Mouse (Mus musculus) embryonic facial prominence, embryonic 10.5 days (tissue): ENCODE measurements around the gene AI854703. TPM values are rescaled to one million over a fixed set of nuclear protein-coding genes. Genes with fewer than 3 reads are reported as not detected.

ENCODE experiments used
- DNase-seq: peaks from one replicate; pipeline ENCODE4 v3.0.0-alpha.2; 2017; ENCODE audit warnings: low spot score
- H3K27ac ChIP-seq: fragments of 300-500 bp; sonication (generic); replicated peaks from 2 replicates; pipeline ENCODE4 v1.5.1; 2016; ENCODE audit warnings: mild to moderate bottlenecking
- H3K27me3 ChIP-seq: fragments of 300-500 bp; sonication (generic); replicated peaks from 2 replicates; pipeline ENCODE4 v1.6.1; 2016; ENCODE audit warnings: low read depth, mild to moderate bottlenecking; ENCODE audit not compliant: poor library complexity, severe bottlenecking
- H3K36me3 ChIP-seq: fragments of 300-500 bp; sonication (generic); replicated peaks from 2 replicates; pipeline ENCODE4 v1.6.1; 2016; ENCODE audit warnings: mild to moderate bottlenecking, moderate library complexity
- H3K4me1 ChIP-seq: fragments of 300-500 bp; sonication (generic); 2 replicates; pipeline ENCODE4 v1.6.1; 2016
- H3K4me3 ChIP-seq: fragments of 300-500 bp; sonication (generic); 2 replicates; pipeline ENCODE4 v1.5.1; 2016; ENCODE audit warnings: mild to moderate bottlenecking, moderate library complexity
- H3K9me3 ChIP-seq: fragments of 300-500 bp; sonication (generic); 2 replicates; pipeline ENCODE4 v1.6.1; 2016; ENCODE audit warnings: mild to moderate bottlenecking
- WGBS: fragments of 180-500 bp; shearing (Covaris S2); methylation state at CpG from one replicate; pipeline ENCODE4 v1.1.7; 2016; 5-methylcytosine and 5-hydroxymethylcytosine counted together
- polyA plus RNA-seq: library from polyadenylated mRNA; unstranded; fragments of >200 nt; fragmentation: Nextera tagmentation; extraction: Ambion mirVana; gene quantifications from 2 replicates; pipeline ENCODE4 v1.2.1, GENCODE M21; 2016

Gene AI854703
- polyA plus RNA-seq = 1.1 TPM in 2 replicates

- peaks cover 61% of the 10 kb centered on the region for H3K27me3 ChIP-seq
- peak within 1 kb of the TSS; percentile 52; the same call in 1 of the 2 replicates for H3K27ac ChIP-seq
- WGBS = 31% methylated on average over 8 of the region's 8 CpGs
- peaks cover 7% of the 10 kb centered on the region; the same call in 1 of the 2 replicates for H3K36me3 ChIP-seq
- DNase-seq = no peak
- peak within 1 kb of the TSS; percentile 60 for H3K4me3 ChIP-seq
- peaks cover 32% of the 10 kb centered on the region for H3K4me1 ChIP-seq
- no peaks in the 10 kb centered on the region for H3K9me3 ChIP-seq
These were observed at the start of gene AI854703 for GRCm38 (mm10) chr6:48626464-48626863. Gene AI854703 (plus strand): TSS chr6:48626764.

- Histone ChIP-seq H3K4me1 (peaks cover 13% of the 10 kb centered on the region), H3K36me3 (no peaks in the 10 kb centered on the region), H3K4me3 (no peak overlapping the region), H3K27ac (no peak overlapping the region), H3K27me3 (no peaks in the 10 kb centered on the region), H3K9me3 (no peaks in the 10 kb centered on the region)
- 71% methylated on average over 5 of the region's 5 CpGs for WGBS
- DNase-seq = no peak
These were observed 47.8 kb upstream of the AI854703 start for GRCm38 (mm10) chr6:48578736-48579135.

GRCm38 (mm10) chr6:48579215-48579648, 47.3 kb upstream of the AI854703 start:
- H3K27ac ChIP-seq = no peak overlapping the region
- no peaks in the 10 kb centered on the region for H3K9me3 ChIP-seq
- WGBS = 46% methylated on average over 5 of the region's 5 CpGs
- H3K4me1 ChIP-seq = peaks cover 9% of the 10 kb centered on the region
- DNase-seq = no peak
- no peak overlapping the region for H3K4me3 ChIP-seq
- no peaks in the 10 kb centered on the region for H3K36me3 ChIP-seq
- H3K27me3 ChIP-seq = no peaks in the 10 kb centered on the region

GRCm38 (mm10) chr6:48581257-48581656, 45.3 kb upstream of the AI854703 start:
- WGBS = 39% methylated on average over 3 of the region's 3 CpGs
- Histone ChIP-seq H3K27ac (no peak overlapping the region), H3K9me3 (no peaks in the 10 kb centered on the region), H3K36me3 (no peaks in the 10 kb centered on the region), H3K27me3 (no peaks in the 10 kb centered on the region), H3K4me3 (no peak overlapping the region), H3K4me1 (peaks cover 8% of the 10 kb centered on the region)
- no peak for DNase-seq

DNA sequence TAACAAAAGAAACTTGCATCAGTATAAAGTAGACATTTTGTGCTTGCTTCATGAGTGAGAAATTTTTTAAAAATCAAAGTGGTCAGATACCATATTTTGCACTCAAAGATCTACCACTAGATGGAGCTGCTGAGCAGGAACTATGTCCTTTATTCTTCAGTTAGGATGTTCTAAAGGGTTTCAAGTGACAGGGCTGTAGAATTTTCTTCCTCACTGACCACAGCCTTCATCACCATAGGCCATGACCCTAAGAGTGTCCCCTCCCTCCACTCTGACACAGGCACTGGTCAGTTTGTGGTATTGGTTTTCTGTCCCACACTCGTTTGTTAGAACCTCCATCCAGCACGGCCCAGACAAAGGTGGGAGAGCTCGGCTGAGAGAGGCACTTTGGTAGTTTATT, 44.5 kb upstream of the AI854703 start:
- peak; percentile 20 for DNase-seq

DNA sequence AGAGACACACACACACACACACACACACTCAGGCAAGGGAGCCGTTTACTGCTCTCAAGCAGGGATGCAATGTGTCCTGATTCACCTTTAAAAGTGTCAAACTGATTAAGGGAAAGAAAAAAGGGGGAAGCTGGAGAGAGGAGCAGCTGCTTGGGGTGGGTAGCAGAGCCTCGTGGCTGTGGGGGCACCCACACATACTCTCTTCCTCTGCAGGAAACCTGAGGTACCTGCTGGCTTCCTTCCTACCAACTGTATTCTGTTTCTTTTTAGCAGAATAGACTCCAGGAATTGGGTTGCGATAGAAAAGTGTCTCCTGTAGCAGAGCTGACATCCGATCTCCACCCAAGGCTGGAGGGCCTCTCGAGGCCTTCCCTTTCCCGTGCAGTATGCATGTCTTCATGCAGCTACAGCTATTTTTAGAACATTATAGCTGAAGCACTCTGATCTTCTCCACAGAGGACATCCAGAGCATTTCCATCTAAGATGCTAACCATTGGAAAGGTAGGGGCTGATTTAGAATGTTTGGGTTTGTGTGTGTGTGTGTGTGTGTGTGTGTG, 37.3 kb upstream of the AI854703 start, which contains the start of gene Gm45021:
Gene Gm45021 (plus strand): TSS at position 417 of the 557 bp plus-strand sequence.
- Histone ChIP-seq H3K4me1 (peaks cover 18% of the 10 kb centered on the region), H3K36me3 (no peaks in the 10 kb centered on the region), H3K4me3 (no peak within 1 kb of the TSS), H3K9me3 (no peaks in the 10 kb centered on the region), H3K27ac (no peak within 1 kb of the TSS), H3K27me3 (no peaks in the 10 kb centered on the region)
- DNase-seq = no peak
- WGBS = 54% methylated on average over 6 of the region's 6 CpGs

More for the DNA sequence above, 44.5 kb upstream of the AI854703 start:
- 76% methylated on average over 3 of the region's 3 CpGs for WGBS
- no peaks in the 10 kb centered on the region for H3K27me3 ChIP-seq
- H3K27ac ChIP-seq = peak overlapping the region; percentile 51; the same call in 1 of the 2 replicates
- peaks cover 8% of the 10 kb centered on the region for H3K4me1 ChIP-seq
- H3K36me3 ChIP-seq = no peaks in the 10 kb centered on the region
- no peak overlapping the region for H3K4me3 ChIP-seq
- H3K9me3 ChIP-seq = no peaks in the 10 kb centered on the region

- Histone ChIP-seq H3K4me1 (peaks cover 30% of the 10 kb centered on the region), H3K9me3 (peaks cover 10% of the 10 kb centered on the region), H3K4me3 (no peak overlapping the region), H3K36me3 (peaks cover 16% of the 10 kb centered on the region), H3K27ac (no peak overlapping the region), H3K27me3 (no peaks in the 10 kb centered on the region)
- WGBS = 92% methylated on average over 3 of the region's 3 CpGs
- DNase-seq = no peak
These were observed 35.2 kb upstream of the AI854703 start for GRCm38 (mm10) chr6:48591221-48591845.

GRCm38 (mm10) chr6:48591871-48592270, 34.7 kb upstream of the AI854703 start:
- Histone ChIP-seq H3K4me3 (no peak overlapping the region), H3K27ac (no peak overlapping the region), H3K4me1 (peaks cover 30% of the 10 kb centered on the region), H3K27me3 (no peaks in the 10 kb centered on the region), H3K36me3 (peaks cover 21% of the 10 kb centered on the region), H3K9me3 (peaks cover 16% of the 10 kb centered on the region)
- DNase-seq = no peak
- 91% methylated on average over 6 of the region's 6 CpGs for WGBS

DNA sequence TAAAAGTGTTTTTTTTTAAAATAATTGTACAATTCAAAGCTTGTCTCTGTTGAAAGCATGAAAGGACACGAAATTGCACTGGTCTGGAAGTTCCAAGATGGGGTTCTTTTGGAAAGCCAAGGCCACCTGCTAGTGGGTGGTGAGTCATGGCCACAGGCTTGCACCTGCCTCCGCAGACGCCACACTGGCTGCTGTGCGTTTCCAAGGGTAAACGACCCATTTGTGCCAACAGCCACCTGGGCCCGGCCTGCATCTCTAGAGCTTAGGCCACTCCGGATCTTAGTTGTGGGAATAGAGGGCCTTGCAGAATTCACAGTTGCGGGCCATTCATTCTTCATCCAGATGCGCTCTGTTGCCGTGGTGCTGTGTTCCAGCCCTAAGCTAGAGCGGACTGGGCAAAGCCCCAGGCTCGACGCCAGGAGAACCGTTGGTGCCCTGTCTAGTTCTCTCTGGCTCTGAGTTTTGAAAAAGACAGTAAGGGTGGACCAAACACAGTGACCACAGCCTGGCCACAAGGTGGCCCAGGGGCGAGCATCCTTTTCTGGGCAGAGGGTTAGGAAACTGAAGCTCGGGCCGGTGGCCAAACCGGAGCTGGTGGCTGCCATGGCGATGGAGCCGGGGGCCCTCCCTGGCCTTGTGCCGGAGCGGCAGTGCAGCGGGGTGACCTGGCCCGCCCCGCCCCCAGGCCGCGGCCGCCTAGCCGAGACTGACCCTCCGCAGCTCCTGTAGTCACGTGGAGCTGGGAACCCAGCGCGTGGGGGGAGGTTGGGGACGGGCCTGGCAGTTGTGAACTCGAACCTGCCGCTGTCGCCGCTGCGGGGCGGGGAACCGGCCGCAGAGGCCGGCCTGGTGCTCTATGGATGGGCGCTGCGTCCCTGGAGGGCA, 33.2 kb upstream of the AI854703 start, which contains the start of the genes Repin1 and Gm44965:
Gene Repin1 (plus strand): TSS at position 726 of the 885 bp plus-strand sequence.
Gene Gm44965 (plus strand): TSS at position 784 of the 885 bp plus-strand sequence.
- 6% methylated on average over 45 of the region's 45 CpGs for WGBS
- peak within 1 kb of the TSS; percentile 90 for H3K4me3 ChIP-seq
- H3K4me1 ChIP-seq = peaks cover 30% of the 10 kb centered on the region
- H3K36me3 ChIP-seq = peaks cover 37% of the 10 kb centered on the region
- H3K9me3 ChIP-seq = peaks cover 30% of the 10 kb centered on the region
- H3K27me3 ChIP-seq = no peaks in the 10 kb centered on the region
- DNase-seq = peak; percentile 95
- peak within 1 kb of the TSS; percentile 95 for H3K27ac ChIP-seq

DNA sequence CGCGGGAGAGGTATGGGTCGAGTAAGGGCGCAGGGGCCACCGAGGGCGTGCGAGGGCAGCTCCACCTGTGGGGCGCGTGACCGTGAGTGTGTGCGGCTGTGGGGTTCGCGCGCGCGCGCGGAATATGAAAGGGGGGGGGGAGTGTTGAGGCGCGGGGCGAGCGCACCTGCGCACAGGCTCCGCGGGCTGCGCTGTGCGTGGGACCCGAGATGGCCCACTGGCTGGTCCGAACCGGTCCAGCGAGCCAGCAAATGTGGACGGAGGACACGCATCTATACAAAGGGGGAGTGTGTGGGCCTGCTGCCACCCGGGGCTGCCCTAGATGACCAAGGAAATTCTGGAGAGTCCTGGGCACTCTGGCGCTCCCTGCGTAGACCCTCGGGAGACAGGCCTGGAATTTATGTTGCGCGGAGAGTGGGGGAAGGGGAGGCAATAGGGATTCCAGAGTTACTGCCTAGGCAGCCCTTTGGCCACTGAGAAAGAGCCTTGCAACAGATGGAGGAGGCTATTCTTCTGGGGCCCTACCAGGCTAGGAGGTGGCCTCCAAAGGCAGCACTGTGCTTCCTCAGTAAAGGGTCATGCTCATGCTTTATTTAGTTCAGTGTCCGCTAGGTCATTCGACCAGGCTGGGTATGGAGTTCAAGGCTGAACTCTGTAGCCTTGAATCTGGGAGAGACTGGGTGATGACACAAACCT, 32.4 kb upstream of the AI854703 start:
- H3K4me1 ChIP-seq = peaks cover 26% of the 10 kb centered on the region
- H3K4me3 ChIP-seq = peak overlapping the region; percentile 90
- H3K27me3 ChIP-seq = no peaks in the 10 kb centered on the region
- H3K27ac ChIP-seq = peak overlapping the region; percentile 95
- peak; percentile 73 for DNase-seq
- peaks cover 45% of the 10 kb centered on the region for H3K36me3 ChIP-seq
- WGBS = 1% methylated on average over 41 of the region's 41 CpGs
- H3K9me3 ChIP-seq = peaks cover 34% of the 10 kb centered on the region

GRCm38 (mm10) chr6:48595278-48595677, 31.3 kb upstream of the AI854703 start:
- 64% methylated on average over 1 of the region's 1 CpGs for WGBS
- Histone ChIP-seq H3K27ac (peak overlapping the region; percentile 95; the same call in 1 of the 2 replicates), H3K4me1 (peaks cover 21% of the 10 kb centered on the region), H3K9me3 (peaks cover 34% of the 10 kb centered on the region), H3K36me3 (peaks cover 55% of the 10 kb centered on the region), H3K4me3 (peak overlapping the region; percentile 90), H3K27me3 (no peaks in the 10 kb centered on the region)
- DNase-seq = no peak
